Mouse (Mus musculus): ENCODE measurements around the gene Myo3a. TPM values are rescaled to one million over a fixed set of nuclear protein-coding genes. Genes with fewer than 3 reads are reported as not detected.
"Not testable (repeated sequence)": the region's sequence is repeated elsewhere in the genome, so short reads cannot be mapped to it uniquely, and the experiment has no call there.

Gene Myo3a
- polyA plus RNA-seq, 1 experiment from 2014 or later: not detected

DNA sequence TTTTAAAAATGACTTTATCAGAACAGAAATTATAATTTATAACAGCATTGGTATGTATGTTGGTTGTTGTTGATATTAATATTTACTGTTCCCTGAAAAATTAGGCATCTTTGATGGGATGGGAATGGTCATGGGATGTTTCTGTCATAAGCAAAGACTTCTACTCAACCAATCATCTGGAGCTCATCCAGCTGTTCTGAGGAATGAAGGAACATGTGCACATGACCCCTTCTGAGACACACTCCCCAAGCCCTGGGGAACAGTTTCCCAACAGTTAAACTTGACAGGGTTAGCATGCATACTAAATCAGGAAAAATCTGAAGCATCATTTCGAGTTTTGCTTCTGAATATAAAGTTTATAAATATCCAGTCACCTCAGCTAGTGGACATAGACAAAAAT lies 70.6 kb downstream of the Myo3a start:
- Histone ChIP-seq H3K4me1 (ENCODE audit: control insufficient read depth, insufficient read depth, low read length) (no peaks in the 10 kb centered on the region), H3K4me2 (ENCODE audit: low read depth) (no peak overlapping the region), H3K9me3 (ENCODE audit: control insufficient read depth, low read length) (no peaks in the 10 kb centered on the region), H3K9ac (ENCODE audit: low read length) (no peak overlapping the region), H3K27me3 (ENCODE audit: control insufficient read depth, insufficient read depth, low read length) (no peaks in the 10 kb centered on the region), H3K4me3 (ENCODE audit: low read depth, low read length) (no peak overlapping the region), H3K27ac (ENCODE audit: low read depth, low read length) (no peak overlapping the region), H3K36me3 (ENCODE audit: control insufficient read depth, insufficient read depth, low read length) (no peaks in the 10 kb centered on the region)
- 51% methylated on average over 1 of the region's 1 CpGs for WGBS
- ATAC-seq (ENCODE audit: insufficient read depth, low FRiP score, low TSS enrichment) (no peak), DNase-seq (ENCODE audit: low spot score) (no peak)

DNA sequence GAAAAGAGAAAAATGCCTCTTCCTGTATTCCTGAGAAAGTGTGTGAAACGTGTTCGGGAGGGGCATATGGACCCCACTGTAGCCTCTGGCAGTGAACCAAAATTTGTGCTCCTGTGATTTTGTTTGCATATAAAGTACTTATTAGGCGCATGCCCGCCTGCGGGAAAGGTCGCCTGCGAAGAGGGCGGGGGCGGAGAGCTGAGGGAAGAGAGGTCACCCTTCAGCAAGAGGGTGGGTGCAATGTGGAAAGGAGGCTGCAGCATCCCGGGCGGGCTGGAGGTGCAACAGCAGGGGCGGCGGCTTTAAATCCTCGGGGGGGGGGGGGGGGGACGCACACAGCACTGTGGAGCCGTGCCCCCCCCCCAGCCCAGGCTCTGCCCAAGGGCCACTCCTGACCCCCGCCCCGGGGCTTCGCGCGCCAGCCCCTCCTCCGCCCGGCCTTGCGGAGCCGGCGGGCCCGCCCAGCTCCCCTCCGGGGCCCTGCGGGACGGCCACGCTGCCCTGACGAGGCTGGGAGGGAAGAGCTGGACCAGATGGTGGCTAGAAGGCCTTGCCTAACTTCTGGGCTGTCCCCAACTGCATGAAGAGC lies 111.1 kb downstream of the Myo3a start:
- Histone ChIP-seq H3K9ac (ENCODE audit: low read length) (peak overlapping the region; percentile 57), H3K36me3 (ENCODE audit: control insufficient read depth, insufficient read depth, low read length) (no peaks in the 10 kb centered on the region), H3K4me1 (ENCODE audit: control insufficient read depth, insufficient read depth, low read length) (peaks cover 4% of the 10 kb centered on the region; the same call in 1 of the 2 replicates), H3K27me3 (ENCODE audit: control insufficient read depth, insufficient read depth, low read length) (no peaks in the 10 kb centered on the region), H3K9me3 (ENCODE audit: control insufficient read depth, low read length) (no peaks in the 10 kb centered on the region), H3K27ac (ENCODE audit: low read depth, low read length) (no peak overlapping the region), H3K4me3 (ENCODE audit: low read depth, low read length) (peak overlapping the region; percentile 34), H3K4me2 (ENCODE audit: low read depth) (peak overlapping the region; percentile 71)
- 5% methylated on average over 19 of the region's 32 CpGs for WGBS
- peak; percentile 66 for DNase-seq (ENCODE audit: low spot score)
- peak; percentile 85 for ATAC-seq (ENCODE audit: insufficient read depth, low FRiP score, low TSS enrichment)

DNA sequence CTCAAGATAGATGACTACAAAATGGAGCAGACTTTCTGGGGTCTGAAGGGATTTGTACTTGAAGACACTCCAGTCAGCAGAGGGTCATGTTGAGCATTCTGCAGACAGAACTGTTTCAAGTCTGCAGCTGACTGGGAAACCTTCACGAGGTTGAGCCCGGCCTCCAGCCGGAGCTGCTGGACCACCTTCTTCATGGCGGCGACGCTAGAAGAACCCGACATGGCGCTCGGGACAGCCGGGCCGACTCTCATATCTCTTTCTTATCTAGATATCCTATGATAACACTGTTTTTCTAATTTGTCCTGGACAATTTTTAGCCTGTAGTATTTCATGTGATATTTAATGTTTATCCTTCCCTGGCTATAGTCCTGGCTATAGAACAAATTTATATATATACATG lies 183.2 kb downstream of the Myo3a start:
- H3K9ac ChIP-seq (ENCODE audit: low read length); H3K9me3 ChIP-seq (ENCODE audit: control insufficient read depth, low read length); H3K36me3 ChIP-seq (ENCODE audit: control insufficient read depth, insufficient read depth, low read length); DNase-seq (ENCODE audit: low spot score); ATAC-seq (ENCODE audit: insufficient read depth, low FRiP score, low TSS enrichment); H3K4me3 ChIP-seq (ENCODE audit: low read depth, low read length); H3K27ac ChIP-seq (ENCODE audit: low read depth, low read length); H3K4me2 ChIP-seq (ENCODE audit: low read depth); H3K27me3 ChIP-seq (ENCODE audit: control insufficient read depth, insufficient read depth, low read length); H3K4me1 ChIP-seq (ENCODE audit: control insufficient read depth, insufficient read depth, low read length): not testable (repeated sequence)
- 95% methylated on average over 11 of the region's 11 CpGs for WGBS

DNA sequence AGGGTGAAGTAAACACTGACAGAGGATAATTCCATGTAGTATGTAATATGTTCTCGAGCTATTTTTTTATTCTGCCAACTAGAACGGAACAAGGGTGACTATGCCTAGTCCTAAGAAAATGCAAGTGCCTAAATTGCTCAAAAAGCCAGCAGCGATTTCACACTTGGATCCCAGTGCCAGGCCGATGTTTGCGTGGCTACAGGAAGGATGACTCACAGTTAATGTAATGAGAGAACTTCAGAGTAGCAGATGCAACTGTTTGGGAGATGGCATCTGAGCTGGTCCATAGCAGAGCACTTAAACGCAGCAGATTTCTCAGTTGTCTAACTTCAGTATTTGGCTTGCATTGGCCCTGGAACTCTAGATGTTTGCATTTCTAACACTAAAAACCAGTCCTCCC lies 321.1 kb downstream of the Myo3a start:
- ATAC-seq (ENCODE audit: insufficient read depth, low FRiP score, low TSS enrichment): no peak
- H3K4me2 ChIP-seq (ENCODE audit: low read depth): no peak overlapping the region
- WGBS: 87% methylated on average over 6 of the region's 6 CpGs
- no peaks in the 10 kb centered on the region for H3K36me3 ChIP-seq (ENCODE audit: control insufficient read depth, insufficient read depth, low read length)
- DNase-seq (ENCODE audit: low spot score): no peak
- no peak overlapping the region for H3K27ac ChIP-seq (ENCODE audit: low read depth, low read length)
- no peaks in the 10 kb centered on the region for H3K4me1 ChIP-seq (ENCODE audit: control insufficient read depth, insufficient read depth, low read length)
- H3K9me3 ChIP-seq (ENCODE audit: control insufficient read depth, low read length): no peaks in the 10 kb centered on the region
- H3K4me3 ChIP-seq (ENCODE audit: low read depth, low read length): no peak overlapping the region
- H3K9ac ChIP-seq (ENCODE audit: low read length): no peak overlapping the region
- no peaks in the 10 kb centered on the region for H3K27me3 ChIP-seq (ENCODE audit: control insufficient read depth, insufficient read depth, low read length)

DNA sequence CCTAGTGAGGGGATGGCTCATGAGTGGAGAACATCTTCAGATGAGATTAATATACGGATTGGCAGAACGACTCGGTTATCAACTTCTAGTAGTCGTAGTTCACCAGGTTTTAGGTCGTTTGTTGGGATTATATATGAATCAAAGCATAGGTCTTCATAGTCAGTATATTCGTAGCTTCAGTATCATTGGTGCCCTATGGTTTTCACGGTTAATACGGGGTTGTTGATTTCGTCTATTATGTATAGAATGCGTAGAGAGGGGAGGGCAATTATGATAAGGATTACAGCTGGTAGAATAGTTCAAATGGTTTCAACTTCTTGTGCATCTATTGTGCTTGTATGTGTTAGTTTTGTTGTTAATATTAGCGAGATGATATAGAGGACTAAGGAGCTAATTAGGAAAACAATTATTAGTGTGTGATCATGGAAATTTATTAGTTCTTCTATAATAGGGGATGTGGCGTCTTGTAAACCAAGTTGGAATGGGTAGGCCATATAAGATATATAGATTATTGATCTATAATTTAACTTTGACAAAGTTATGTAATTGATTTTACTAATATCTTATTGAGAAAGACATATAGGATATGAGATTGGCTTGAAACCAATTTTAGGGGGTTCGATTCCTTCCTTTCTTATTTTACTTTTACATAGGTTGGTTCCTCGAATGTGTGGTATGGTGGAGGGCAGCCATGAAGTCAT lies 360.3 kb downstream of the Myo3a start:
- not testable (repeated sequence) for H3K9ac ChIP-seq (ENCODE audit: low read length); H3K36me3 ChIP-seq (ENCODE audit: control insufficient read depth, insufficient read depth, low read length); H3K4me3 ChIP-seq (ENCODE audit: low read depth, low read length); H3K4me1 ChIP-seq (ENCODE audit: control insufficient read depth, insufficient read depth, low read length); H3K4me2 ChIP-seq (ENCODE audit: low read depth); H3K9me3 ChIP-seq (ENCODE audit: control insufficient read depth, low read length); H3K27ac ChIP-seq (ENCODE audit: low read depth, low read length); DNase-seq (ENCODE audit: low spot score); H3K27me3 ChIP-seq (ENCODE audit: control insufficient read depth, insufficient read depth, low read length)
- ATAC-seq (ENCODE audit: insufficient read depth, low FRiP score, low TSS enrichment): peak; percentile 84
- 82% methylated on average over 13 of the region's 14 CpGs for WGBS

DNA sequence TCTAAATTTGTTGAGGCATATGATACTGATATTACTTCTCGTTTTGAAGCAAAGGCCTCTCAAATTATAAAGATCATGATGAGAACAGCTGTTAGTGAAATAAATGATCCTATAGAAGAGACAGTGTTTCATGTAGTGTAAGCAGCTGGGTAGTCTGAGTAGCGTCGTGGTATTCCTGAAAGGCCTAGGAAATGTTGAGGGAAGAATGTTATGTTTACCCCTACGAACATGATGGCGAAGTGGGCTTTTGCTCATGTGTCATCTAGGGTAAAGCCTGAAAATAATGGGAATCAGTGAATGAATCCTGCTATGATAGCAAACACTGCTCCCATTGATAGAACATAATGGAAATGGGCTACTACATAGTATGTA lies 360.9 kb downstream of the Myo3a start:
- H3K27ac ChIP-seq (ENCODE audit: low read depth, low read length); H3K4me2 ChIP-seq (ENCODE audit: low read depth); H3K27me3 ChIP-seq (ENCODE audit: control insufficient read depth, insufficient read depth, low read length); H3K4me1 ChIP-seq (ENCODE audit: control insufficient read depth, insufficient read depth, low read length); DNase-seq (ENCODE audit: low spot score); H3K9me3 ChIP-seq (ENCODE audit: control insufficient read depth, low read length); H3K4me3 ChIP-seq (ENCODE audit: low read depth, low read length); H3K36me3 ChIP-seq (ENCODE audit: control insufficient read depth, insufficient read depth, low read length); H3K9ac ChIP-seq (ENCODE audit: low read length): not testable (repeated sequence)
- ATAC-seq (ENCODE audit: insufficient read depth, low FRiP score, low TSS enrichment): peak; percentile 48
- 87% methylated on average over 5 of the region's 5 CpGs for WGBS

DNA sequence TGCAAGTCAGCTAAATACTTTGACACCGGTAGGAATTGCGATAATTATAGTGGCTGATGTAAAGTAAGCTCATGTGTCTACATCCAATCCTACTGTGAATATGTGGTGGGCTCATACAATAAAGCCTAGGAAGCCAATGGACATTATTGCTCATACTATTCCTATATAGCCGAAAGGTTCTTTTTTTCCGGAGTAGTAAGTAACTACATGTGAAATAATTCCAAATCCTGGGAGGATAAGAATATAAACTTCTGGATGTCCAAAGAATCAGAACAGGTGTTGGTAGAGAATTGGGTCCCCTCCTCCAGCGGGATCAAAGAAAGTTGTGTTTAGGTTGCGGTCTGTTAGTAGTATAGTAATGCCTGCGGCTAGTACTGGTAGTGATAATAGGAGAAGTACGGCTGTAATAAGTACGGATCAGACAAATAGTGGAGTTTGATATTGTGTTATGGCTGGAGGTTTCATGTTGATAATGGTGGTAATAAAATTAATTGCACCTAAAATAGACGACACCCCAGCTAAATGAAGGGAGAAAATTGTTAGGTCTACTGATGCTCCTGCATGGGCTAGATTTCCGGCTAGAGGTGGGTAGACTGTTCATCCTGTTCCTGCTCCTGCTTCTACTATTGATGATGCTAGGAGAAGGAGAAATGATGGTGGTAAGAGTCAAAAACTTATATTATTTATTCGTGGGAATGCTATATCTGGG lies 361.5 kb downstream of the Myo3a start:
- not testable (repeated sequence) for H3K4me2 ChIP-seq (ENCODE audit: low read depth); H3K27me3 ChIP-seq (ENCODE audit: control insufficient read depth, insufficient read depth, low read length); H3K9ac ChIP-seq (ENCODE audit: low read length); H3K27ac ChIP-seq (ENCODE audit: low read depth, low read length); H3K4me3 ChIP-seq (ENCODE audit: low read depth, low read length); DNase-seq (ENCODE audit: low spot score); H3K36me3 ChIP-seq (ENCODE audit: control insufficient read depth, insufficient read depth, low read length); H3K4me1 ChIP-seq (ENCODE audit: control insufficient read depth, insufficient read depth, low read length); H3K9me3 ChIP-seq (ENCODE audit: control insufficient read depth, low read length)
- peak; percentile 96 for ATAC-seq (ENCODE audit: insufficient read depth, low FRiP score, low TSS enrichment)
- 64% methylated on average over 12 of the region's 12 CpGs for WGBS

DNA sequence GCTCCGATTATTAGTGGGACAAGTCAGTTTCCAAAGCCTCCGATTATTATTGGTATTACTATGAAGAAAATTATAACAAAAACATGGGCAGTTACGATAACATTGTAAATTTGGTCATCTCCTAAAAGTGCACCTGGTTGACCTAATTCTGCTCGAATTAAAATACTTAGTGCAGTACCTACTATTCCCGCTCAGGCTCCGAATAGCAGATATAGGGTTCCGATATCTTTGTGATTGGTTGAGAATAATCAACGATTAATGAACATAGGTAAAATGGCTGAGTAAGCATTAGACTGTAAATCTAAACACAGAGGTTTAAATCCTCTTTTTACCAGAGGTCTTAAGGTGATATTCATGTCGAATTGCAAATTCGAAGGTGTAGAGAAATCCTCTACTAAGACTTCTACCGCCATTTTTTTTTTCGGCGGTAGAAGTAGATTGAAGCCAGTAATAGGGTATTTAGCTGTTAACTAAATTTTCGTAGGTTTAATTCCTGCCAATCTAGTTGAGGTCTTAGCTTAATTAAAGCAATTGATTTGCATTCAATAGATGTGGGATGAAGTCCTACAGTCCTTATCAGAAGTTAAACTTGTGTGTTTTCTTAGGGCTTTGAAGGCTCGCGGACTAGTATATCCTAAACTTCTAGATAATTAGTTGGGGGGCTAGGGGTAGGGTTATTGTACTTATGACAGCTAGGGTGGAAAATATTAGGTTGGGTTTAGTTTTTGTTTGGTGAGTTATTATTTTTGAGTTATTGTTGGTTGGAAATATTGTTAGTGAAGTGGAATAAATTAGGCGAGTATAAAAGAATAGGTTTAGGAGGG lies 362.3 kb downstream of the Myo3a start:
- not testable (repeated sequence) for H3K27me3 ChIP-seq (ENCODE audit: control insufficient read depth, insufficient read depth, low read length); DNase-seq (ENCODE audit: low spot score); H3K27ac ChIP-seq (ENCODE audit: low read depth, low read length); H3K36me3 ChIP-seq (ENCODE audit: control insufficient read depth, insufficient read depth, low read length); H3K9me3 ChIP-seq (ENCODE audit: control insufficient read depth, low read length); H3K9ac ChIP-seq (ENCODE audit: low read length); H3K4me3 ChIP-seq (ENCODE audit: low read depth, low read length); H3K4me2 ChIP-seq (ENCODE audit: low read depth); H3K4me1 ChIP-seq (ENCODE audit: control insufficient read depth, insufficient read depth, low read length)
- peak; percentile 92 for ATAC-seq (ENCODE audit: insufficient read depth, low FRiP score, low TSS enrichment)
- 88% methylated on average over 16 of the region's 17 CpGs for WGBS

Data from neural tube, embryonic 11.5 days (tissue).